Mouse (Mus musculus) telencephalon, adult 2 months (tissue): ENCODE measurements around the gene Hsd17b13.
"Not testable (repeated sequence)": the region's sequence is repeated elsewhere in the genome, so short reads cannot be mapped to it uniquely, and the experiment has no call there.

ENCODE experiments used
- DNase-seq: peaks from one replicate; pipeline ENCODE4 v3.0.0-alpha.2; 2011; ENCODE audit warnings: low read depth, low spot score

The Hsd17b13 gene

GRCm38 (mm10) chr5:103980705-103981560, 3.7 kb upstream of the Hsd17b13 start:
- no peak for DNase-seq

GRCm38 (mm10) chr5:103977907-103978570, 829 bp upstream of the Hsd17b13 start:
- no peak for DNase-seq

- DNase-seq = no peak
Observed at GRCm38 (mm10) chr5:103975736-103976135, 1.5 kb downstream of the Hsd17b13 start.

DNA sequence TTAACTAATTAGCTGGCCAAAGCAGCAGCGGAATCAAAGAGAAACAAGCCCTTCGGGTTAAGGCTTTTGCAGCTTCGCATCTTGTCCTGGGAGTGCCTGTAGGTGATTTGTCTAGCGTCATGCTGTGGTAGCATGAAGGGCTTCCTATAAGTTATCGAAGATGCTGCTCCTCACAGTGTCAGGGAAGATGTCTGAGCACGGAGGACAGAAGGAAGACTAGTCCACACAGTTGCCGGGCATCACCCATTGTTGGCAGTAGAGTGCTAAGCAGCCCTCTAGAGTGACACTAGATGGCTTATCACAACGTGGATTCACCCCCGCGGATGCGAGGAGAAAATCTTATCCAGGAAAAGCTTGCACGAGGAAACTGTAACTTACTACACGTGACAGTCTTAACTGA, 4.4 kb downstream of the Hsd17b13 start:
- no peak for DNase-seq

GRCm38 (mm10) chr5:103972379-103972778, 4.8 kb downstream of the Hsd17b13 start:
- DNase-seq = no peak

DNA sequence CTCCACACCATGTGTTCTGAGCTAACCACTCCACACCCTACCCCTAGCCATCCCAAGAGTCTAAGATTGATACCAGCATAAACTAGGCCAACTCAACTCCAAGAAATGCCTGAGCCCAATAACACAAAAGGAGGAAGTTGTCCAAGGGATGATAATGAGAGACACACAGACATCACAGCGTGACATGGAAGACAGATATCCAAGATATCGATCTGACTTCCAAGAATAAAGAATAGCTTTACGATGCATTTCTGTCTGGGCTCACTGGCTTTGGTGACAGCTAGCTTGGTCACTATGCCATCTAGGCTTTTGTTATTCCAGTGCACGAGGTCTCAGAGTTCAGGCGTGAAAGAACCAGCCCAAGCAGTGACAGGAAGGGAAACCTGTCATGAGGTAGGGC, 6.2 kb downstream of the Hsd17b13 start:
- DNase-seq = no peak

DNA sequence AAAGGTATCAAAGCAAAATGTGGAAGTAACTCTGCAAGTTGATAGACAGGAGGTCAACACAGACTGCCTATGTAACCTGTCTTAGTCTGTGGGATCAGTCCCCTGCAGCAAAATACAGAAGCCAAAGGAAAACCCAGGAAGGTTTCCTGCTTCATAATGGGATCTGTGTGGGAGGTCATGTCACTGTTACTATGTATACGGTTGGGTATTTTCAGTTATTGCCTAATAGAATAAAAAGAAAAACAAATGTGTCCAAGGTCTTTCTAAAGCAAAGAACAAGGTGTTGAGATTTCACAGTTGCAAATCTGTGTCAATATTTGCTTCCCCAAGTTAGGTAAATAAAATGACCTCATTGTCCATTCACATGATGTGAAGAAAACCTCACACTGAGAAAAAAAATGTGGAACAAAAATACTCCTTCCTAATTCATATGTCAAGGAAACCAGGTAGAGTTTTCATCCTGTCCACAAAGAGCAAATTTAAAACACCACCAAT, 14.2 kb downstream of the Hsd17b13 start:
- DNase-seq = no peak

DNA sequence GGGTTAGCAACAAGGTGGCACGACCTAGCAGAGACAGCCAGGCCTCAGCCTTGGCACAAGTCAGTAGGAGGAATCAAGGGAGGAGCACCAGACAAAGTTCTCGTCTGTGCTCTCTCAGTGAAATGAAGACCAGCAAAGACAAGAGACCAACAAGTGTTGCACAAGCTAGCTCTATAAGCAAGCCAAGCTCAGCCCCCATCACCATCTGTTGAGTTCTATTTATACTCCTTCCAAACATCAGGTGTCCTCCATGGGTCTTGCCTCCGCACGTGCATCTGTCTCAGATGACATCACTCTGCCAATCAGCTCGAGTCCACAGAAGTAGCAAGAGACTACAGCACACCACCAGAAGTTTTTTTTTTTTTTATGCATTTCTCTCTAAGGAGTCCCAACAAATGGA, 22.6 kb downstream of the Hsd17b13 start:
- no peak for DNase-seq

GRCm38 (mm10) chr5:103953135-103954083, 23.8 kb downstream of the Hsd17b13 start:
- no peak for DNase-seq

- DNase-seq = not testable (repeated sequence)
Observed at GRCm38 (mm10) chr5:103950138-103950537, 27.1 kb downstream of the Hsd17b13 start.

GRCm38 (mm10) chr5:103943183-103943582, 34.0 kb downstream of the Hsd17b13 start:
- no peak for DNase-seq

DNA sequence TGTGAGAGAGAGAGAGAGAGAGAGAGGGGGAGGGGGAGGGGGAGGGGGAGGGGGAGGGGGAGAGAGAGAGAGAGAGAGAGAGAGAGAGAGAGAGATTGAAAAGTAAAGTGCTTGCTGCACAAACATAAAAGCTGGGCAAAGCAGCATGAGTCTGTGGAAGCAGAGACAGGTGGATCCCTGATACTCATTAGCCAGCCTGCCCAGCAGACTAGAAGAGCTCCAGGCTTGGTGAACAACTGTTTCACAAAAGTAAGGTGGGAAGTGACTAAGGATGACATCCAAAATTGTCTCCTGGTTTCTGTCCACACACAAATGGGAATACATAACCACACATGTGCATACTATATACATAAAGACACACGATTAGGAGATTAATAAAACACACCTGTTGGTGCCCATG, 37.4 kb downstream of the Hsd17b13 start:
- DNase-seq = no peak

- no peak for DNase-seq
Observed at GRCm38 (mm10) chr5:103939350-103939652, 37.9 kb downstream of the Hsd17b13 start.

DNA sequence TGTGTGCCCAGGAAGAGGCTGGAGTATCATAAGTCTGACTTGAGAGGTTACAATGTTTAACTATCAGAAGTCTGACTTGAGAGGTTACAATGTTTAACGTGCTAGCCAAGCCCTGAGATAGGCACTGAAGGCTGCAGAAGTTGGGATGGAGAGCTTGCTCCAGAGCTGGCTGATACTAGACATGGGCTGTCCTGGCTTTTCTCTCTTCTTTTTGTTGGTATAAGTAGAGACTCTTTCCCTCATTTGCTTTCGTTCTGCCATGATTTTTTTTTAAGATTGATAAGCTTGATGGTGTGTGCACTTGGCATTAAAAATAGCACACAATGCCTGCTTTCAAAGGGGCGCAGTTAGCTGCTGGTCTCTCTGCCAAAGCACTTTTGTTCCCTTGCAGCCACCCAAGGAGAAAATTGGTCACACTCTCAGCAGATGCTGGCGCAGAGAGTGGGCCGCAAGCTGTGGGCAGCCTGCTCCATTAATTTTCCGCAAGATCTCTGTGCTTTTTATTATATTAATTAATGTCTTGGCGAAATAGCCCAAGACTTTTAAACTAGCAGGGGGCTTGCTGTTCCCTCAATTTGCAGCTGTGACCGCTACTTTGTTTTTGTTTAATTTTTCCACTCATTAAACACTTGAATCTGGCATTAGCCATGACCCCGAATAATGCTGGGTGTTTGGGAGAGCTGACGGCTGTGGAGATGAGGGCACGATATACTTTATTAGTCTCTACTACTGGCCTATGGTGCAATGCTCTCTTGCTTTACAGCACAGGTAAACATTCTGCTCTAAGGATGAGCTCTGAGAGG, 38.5 kb downstream of the Hsd17b13 start:
- DNase-seq = no peak

DNA sequence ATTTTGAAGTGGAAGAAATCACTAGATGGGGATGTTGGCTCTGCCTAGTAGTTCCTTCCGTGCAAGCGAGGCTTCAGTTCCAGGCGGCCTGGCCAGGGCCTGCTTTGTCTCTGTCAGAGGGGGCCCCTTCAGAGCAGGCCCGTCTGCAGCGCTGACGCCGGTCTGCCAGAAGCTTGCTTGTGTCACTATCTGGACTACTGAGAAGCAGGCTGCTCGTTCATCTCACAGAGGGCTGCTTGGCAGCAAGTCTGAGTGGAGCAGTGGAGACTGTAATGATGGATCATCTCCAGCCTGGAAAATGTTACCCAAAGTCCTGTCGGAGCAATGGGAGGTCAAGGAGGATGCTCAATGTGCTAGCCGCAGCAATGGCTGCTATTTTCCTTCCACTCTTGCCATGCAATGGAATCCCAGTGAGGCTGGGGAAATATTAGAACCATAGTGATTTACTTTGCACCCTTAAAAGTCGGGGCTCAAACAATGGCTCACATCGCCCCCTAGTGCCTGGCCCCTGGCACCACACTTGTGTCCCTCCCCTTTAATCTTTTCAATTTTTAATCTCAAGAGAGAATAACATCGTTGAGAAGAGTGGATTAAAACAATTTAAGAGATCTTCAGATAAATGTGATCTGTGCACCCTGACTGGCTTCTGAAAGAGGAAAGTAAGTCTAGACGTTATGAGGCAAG, 40.2 kb downstream of the Hsd17b13 start:
- no peak for DNase-seq

DNA sequence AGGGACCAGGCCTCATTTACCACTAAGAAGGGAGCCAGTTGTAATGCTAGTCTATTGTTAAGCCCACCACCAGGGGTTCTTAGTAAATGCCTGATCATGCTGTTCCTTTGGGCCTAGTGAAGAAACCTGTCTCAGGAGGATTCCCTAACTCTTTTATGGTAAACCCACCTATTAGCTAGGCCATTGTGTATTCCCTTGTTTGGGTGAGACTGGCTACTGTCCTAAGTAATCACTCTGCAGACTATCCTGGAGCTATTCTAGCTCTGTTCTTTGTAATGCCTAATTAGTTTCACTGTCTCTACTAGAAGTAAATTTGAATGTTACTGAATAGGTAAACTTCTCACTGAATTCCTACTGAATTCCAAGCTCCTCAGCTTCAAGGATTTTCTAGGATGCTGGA, 45.3 kb downstream of the Hsd17b13 start:
- not testable (repeated sequence) for DNase-seq

DNA sequence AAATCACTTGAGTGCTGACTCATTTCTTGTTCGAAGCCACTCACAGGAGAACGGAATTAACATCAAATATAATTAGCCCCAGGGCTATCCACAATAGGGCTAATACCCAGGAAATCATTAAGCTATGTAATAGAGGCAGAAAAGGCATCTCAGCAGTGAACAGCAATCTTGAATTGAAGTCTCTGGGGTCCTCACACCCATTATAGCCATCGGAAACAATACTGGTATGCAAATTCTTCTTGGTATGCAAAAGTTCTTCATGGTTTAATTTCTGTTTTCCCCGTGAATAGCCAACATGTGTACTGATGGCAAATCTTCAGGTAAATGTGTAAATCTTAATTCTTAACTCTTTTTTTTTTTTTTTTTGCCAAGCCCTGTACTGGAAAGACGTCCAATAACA, 46.7 kb downstream of the Hsd17b13 start:
- no peak for DNase-seq

DNA sequence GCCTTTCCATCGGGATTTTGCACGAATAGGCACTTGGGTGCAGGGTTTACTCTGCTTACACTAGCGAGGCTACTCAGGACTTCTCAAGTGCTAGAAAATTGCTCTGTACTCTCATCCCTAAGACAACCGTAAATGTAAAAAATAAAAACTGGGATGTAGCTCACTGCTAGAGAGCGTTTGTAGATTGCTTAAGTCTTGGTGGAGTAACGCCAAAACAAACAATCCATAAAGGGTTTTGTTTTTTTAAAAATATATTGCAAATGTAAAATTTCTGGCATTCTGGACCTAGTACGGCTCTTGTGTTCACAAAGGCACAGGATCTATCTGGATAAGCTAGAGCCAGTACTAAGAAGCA, 49.0 kb downstream of the Hsd17b13 start:
- no peak for DNase-seq

- no peak for DNase-seq
Observed at GRCm38 (mm10) chr5:103927429-103928195, 49.6 kb downstream of the Hsd17b13 start.

DNA sequence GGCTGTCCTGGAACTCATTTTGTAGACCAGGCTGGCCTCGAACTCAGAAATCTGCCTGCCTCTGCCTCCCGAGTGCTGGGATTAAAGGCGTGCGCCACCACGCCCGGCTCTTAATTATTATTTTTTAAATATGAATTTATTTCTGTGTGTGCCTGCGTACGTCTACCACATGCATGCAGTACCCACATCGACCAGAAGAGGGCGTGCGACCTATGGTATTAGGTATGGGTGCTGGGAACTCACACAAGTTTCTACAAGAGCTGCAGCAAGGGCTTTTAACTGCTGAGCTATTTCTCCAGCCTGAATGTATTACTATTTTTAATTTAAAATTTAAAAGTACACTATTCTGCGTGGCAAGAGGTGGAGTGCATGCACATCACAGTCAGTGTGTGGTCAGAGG, 50.8 kb downstream of the Hsd17b13 start:
- no peak for DNase-seq
